Mouse (Mus musculus): ENCODE results near the gene Sympk. TPM values are rescaled to one million over a fixed set of nuclear protein-coding genes. Genes with fewer than 3 reads are reported as not detected.
A peak's percentile ranks its signal among the peaks of the same experiment; 100 is the strongest.
"Not testable (repeated sequence)": the region's sequence is repeated elsewhere in the genome, so short reads cannot be mapped to it uniquely, and the experiment has no call there.

Gene Sympk
- polyA plus RNA-seq, 1 experiment from 2014 or later: 26.1 TPM

GRCm38 (mm10) chr7:19065896-19066295, 41.7 kb downstream of the Sympk start:
- Histone ChIP-seq H3K4me3 (ENCODE audit: low read depth, low read length) (0 out of 2 replicates have a peak overlapping the region, but pooled peaks have one; percentile 4), H3K27me3 (replicated peaks; ENCODE audit: control insufficient read depth, insufficient read depth, low read length) (peaks cover 36% of the 10 kb centered on the region), H3K36me3 (ENCODE audit: control insufficient read depth, insufficient read depth, low read length) (no peaks in the 10 kb centered on the region), H3K4me1 (replicated peaks; ENCODE audit: control insufficient read depth, insufficient read depth, low read length) (no peaks in the 10 kb centered on the region), H3K4me2 (ENCODE audit: low read length) (peak overlapping the region; percentile 33), H3K27ac (ENCODE audit: low read depth) (no peak overlapping the region), H3K9me3 (ENCODE audit: control insufficient read depth, low read length) (no peaks in the 10 kb centered on the region), H3K9ac (ENCODE audit: low read length) (no peak overlapping the region)
- ATAC-seq (replicated peaks; ENCODE audit: low FRiP score, low TSS enrichment, low read depth) (no peak), DNase-seq (ENCODE audit: low spot score) (no peak)
- WGBS: 50% methylated on average over 13 of the region's 13 CpGs

DNA sequence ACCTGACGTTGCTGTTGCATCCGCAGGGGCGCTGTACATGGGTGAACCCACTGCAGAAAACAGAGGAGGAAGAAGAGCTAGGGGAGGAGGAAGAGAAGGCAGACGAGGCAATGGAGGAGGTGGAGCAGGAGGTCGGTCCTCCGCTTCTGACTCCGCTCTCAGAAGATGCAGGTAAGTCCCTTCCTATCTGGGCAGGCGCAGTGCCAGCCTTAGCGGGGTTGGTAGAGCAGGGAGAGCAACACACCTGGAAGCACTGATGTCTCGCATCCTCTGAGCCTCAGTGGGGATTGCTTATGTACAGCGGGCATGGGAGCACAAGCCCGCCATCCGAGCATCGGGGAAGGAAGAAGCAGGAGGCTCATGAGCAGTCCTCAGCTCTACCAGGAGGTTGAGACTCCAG, 42.9 kb downstream of the Sympk start:
- no peak overlapping the region for H3K9ac ChIP-seq (ENCODE audit: low read length)
- H3K9me3 ChIP-seq (ENCODE audit: control insufficient read depth, low read length): no peaks in the 10 kb centered on the region
- H3K4me3 ChIP-seq (ENCODE audit: low read depth, low read length): no peak overlapping the region
- H3K4me1 ChIP-seq (replicated peaks; ENCODE audit: control insufficient read depth, insufficient read depth, low read length): no peaks in the 10 kb centered on the region
- no peak overlapping the region for H3K4me2 ChIP-seq (ENCODE audit: low read length)
- no peaks in the 10 kb centered on the region for H3K36me3 ChIP-seq (ENCODE audit: control insufficient read depth, insufficient read depth, low read length)
- peaks cover 36% of the 10 kb centered on the region for H3K27me3 ChIP-seq (replicated peaks; ENCODE audit: control insufficient read depth, insufficient read depth, low read length)
- no peak overlapping the region for H3K27ac ChIP-seq (ENCODE audit: low read depth)
- DNase-seq (ENCODE audit: low spot score) (no peak), ATAC-seq (replicated peaks; ENCODE audit: low FRiP score, low TSS enrichment, low read depth) (no peak)
- 47% methylated on average over 14 of the region's 14 CpGs for WGBS

DNA sequence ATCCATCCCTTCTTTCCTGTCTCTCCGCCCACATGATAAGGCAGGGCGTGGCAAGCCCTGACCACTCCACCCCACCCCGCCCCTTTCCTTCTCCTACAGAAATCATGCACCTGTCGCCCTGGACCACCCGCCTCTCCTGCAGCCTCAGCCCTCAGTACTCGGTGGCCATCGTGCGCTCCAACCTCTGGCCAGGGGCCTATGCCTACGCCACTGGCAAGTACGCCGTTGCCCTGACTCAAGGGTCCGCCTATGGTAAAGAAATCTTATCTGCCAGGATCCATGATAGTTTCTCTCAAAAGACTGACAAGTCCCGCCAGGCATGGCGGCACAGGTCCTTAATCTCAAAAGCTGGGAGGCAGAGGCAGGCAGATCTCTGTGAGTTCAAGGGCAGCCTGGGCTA, 43.8 kb downstream of the Sympk start:
- ATAC-seq (replicated peaks; ENCODE audit: low FRiP score, low TSS enrichment, low read depth) (no peak), DNase-seq (ENCODE audit: low spot score) (no peak)
- no peak overlapping the region for H3K4me2 ChIP-seq (ENCODE audit: low read length)
- H3K27ac ChIP-seq (ENCODE audit: low read depth): no peak overlapping the region
- H3K4me3 ChIP-seq (ENCODE audit: low read depth, low read length): no peak overlapping the region
- H3K36me3 ChIP-seq (ENCODE audit: control insufficient read depth, insufficient read depth, low read length): no peaks in the 10 kb centered on the region
- peaks cover 36% of the 10 kb centered on the region for H3K27me3 ChIP-seq (replicated peaks; ENCODE audit: control insufficient read depth, insufficient read depth, low read length)
- no peaks in the 10 kb centered on the region for H3K4me1 ChIP-seq (replicated peaks; ENCODE audit: control insufficient read depth, insufficient read depth, low read length)
- no peak overlapping the region for H3K9ac ChIP-seq (ENCODE audit: low read length)
- H3K9me3 ChIP-seq (ENCODE audit: control insufficient read depth, low read length): no peaks in the 10 kb centered on the region
- 65% methylated on average over 14 of the region's 14 CpGs for WGBS

DNA sequence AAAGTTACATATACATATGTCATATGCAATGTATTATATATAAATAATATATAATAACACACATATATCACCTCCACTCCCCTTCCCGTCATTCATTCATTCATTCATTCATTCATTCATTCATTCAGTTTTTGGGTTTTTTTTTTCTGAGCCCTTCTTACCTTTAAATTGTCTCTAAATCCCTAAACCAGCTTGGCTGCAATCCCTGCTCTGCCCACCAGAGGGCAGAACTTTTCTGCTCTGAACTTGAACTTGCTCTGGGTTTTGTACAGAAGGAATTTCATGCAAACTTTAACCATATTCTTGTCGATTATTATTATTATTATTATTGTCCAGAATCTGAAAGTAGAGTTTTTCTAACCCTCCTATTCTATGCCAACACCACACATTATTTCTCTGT, 44.5 kb downstream of the Sympk start:
- H3K27ac ChIP-seq (ENCODE audit: low read depth): no peak overlapping the region
- ATAC-seq (replicated peaks; ENCODE audit: low FRiP score, low TSS enrichment, low read depth) (no peak), DNase-seq (ENCODE audit: low spot score) (peak; percentile 94)
- no peaks in the 10 kb centered on the region for H3K9me3 ChIP-seq (ENCODE audit: control insufficient read depth, low read length)
- H3K4me1 ChIP-seq (replicated peaks; ENCODE audit: control insufficient read depth, insufficient read depth, low read length): no peaks in the 10 kb centered on the region
- WGBS: 2% methylated on average over 2 of the region's 2 CpGs
- H3K27me3 ChIP-seq (replicated peaks; ENCODE audit: control insufficient read depth, insufficient read depth, low read length): peaks cover 36% of the 10 kb centered on the region
- no peak overlapping the region for H3K9ac ChIP-seq (ENCODE audit: low read length)
- no peaks in the 10 kb centered on the region for H3K36me3 ChIP-seq (ENCODE audit: control insufficient read depth, insufficient read depth, low read length)
- H3K4me3 ChIP-seq (ENCODE audit: low read depth, low read length): no peak overlapping the region
- H3K4me2 ChIP-seq (ENCODE audit: low read length): no peak overlapping the region

DNA sequence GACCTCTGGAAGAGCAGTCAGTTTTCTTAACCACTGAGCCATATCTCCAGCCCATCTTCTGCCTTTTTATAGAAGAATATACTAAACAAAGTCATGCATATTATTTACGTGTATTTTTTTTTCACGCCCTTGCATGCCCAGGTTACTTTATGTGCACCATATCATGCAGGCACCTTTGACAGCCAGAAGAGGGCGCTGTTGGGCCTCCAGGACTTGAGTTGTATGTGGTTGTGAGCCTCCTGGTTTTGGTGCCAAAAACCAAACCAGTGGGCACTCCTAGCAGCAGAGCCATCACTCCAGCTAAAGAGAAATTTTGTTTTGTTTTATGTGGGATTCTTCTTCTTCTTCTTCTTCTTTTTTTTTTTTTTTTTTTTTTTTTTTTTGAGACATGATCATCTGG, 45.3 kb downstream of the Sympk start:
- H3K9me3 ChIP-seq (ENCODE audit: control insufficient read depth, low read length): no peaks in the 10 kb centered on the region
- no peak for ATAC-seq (replicated peaks; ENCODE audit: low FRiP score, low TSS enrichment, low read depth)
- 42% methylated on average over 3 of the region's 3 CpGs for WGBS

DNA sequence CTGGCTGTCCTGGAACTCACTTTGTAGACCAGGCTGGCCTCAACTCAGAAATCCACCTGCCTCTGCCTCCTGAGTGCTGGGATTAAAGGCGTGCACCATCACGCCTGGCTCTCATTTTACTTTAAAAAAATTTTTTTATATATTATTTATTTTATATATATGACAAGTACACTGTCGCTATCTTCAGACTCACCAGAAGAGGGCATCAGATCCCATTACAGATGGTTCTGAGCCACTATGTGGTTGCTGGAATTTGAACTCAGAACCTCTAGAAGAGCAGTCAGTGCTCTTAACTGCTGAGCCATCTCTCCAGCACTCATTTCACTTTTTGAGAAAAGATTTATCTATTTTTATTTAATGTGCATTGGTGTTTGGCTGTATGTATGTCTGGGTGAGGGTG, 46.8 kb downstream of the Sympk start:
- not testable (repeated sequence) for H3K4me2 ChIP-seq (ENCODE audit: low read length); DNase-seq (ENCODE audit: low spot score); H3K9ac ChIP-seq (ENCODE audit: low read length); H3K36me3 ChIP-seq (ENCODE audit: control insufficient read depth, insufficient read depth, low read length); ATAC-seq (replicated peaks; ENCODE audit: low FRiP score, low TSS enrichment, low read depth); H3K9me3 ChIP-seq (ENCODE audit: control insufficient read depth, low read length); H3K27ac ChIP-seq (ENCODE audit: low read depth); H3K4me3 ChIP-seq (ENCODE audit: low read depth, low read length); H3K4me1 ChIP-seq (replicated peaks; ENCODE audit: control insufficient read depth, insufficient read depth, low read length)
- WGBS: 63% methylated on average over 3 of the region's 3 CpGs
- H3K27me3 ChIP-seq (replicated peaks; ENCODE audit: control insufficient read depth, insufficient read depth, low read length): peaks cover 15% of the 10 kb centered on the region

More for the DNA sequence above, 45.3 kb downstream of the Sympk start:
- peaks cover 30% of the 10 kb centered on the region for H3K27me3 ChIP-seq (replicated peaks; ENCODE audit: control insufficient read depth, insufficient read depth, low read length)
- no peaks in the 10 kb centered on the region for H3K36me3 ChIP-seq (ENCODE audit: control insufficient read depth, insufficient read depth, low read length)
- H3K4me2 ChIP-seq (ENCODE audit: low read length): no peak overlapping the region
- no peaks in the 10 kb centered on the region for H3K4me1 ChIP-seq (replicated peaks; ENCODE audit: control insufficient read depth, insufficient read depth, low read length)
- no peak overlapping the region for H3K4me3 ChIP-seq (ENCODE audit: low read depth, low read length)
- H3K27ac ChIP-seq (ENCODE audit: low read depth): no peak overlapping the region
- no peak for DNase-seq (ENCODE audit: low spot score)
- H3K9ac ChIP-seq (ENCODE audit: low read length): no peak overlapping the region

- WGBS: 75% methylated on average over 9 of the region's 9 CpGs
- Histone ChIP-seq H3K4me3 (ENCODE audit: low read depth, low read length) (no peak overlapping the region), H3K4me2 (ENCODE audit: low read length) (no peak overlapping the region), H3K4me1 (replicated peaks; ENCODE audit: control insufficient read depth, insufficient read depth, low read length) (peaks cover 16% of the 10 kb centered on the region), H3K9ac (ENCODE audit: low read length) (no peak overlapping the region), H3K27ac (ENCODE audit: low read depth) (no peak overlapping the region), H3K27me3 (replicated peaks; ENCODE audit: control insufficient read depth, insufficient read depth, low read length) (no peaks in the 10 kb centered on the region), H3K36me3 (ENCODE audit: control insufficient read depth, insufficient read depth, low read length) (peaks cover 6% of the 10 kb centered on the region), H3K9me3 (ENCODE audit: control insufficient read depth, low read length) (no peaks in the 10 kb centered on the region)
- DNase-seq (ENCODE audit: low spot score) (no peak), ATAC-seq (replicated peaks; ENCODE audit: low FRiP score, low TSS enrichment, low read depth) (no peak)
Measured at GRCm38 (mm10) chr7:19073504-19073903, 49.3 kb downstream of the Sympk start.

- Histone ChIP-seq H3K4me2 (ENCODE audit: low read length) (no peak overlapping the region), H3K27ac (ENCODE audit: low read depth) (no peak overlapping the region), H3K9me3 (ENCODE audit: control insufficient read depth, low read length) (no peaks in the 10 kb centered on the region), H3K36me3 (ENCODE audit: control insufficient read depth, insufficient read depth, low read length) (peaks cover 15% of the 10 kb centered on the region), H3K4me1 (replicated peaks; ENCODE audit: control insufficient read depth, insufficient read depth, low read length) (peaks cover 16% of the 10 kb centered on the region), H3K27me3 (replicated peaks; ENCODE audit: control insufficient read depth, insufficient read depth, low read length) (no peaks in the 10 kb centered on the region), H3K9ac (ENCODE audit: low read length) (no peak overlapping the region), H3K4me3 (ENCODE audit: low read depth, low read length) (no peak overlapping the region)
- DNase-seq (ENCODE audit: low spot score) (no peak), ATAC-seq (replicated peaks; ENCODE audit: low FRiP score, low TSS enrichment, low read depth) (no peak)
- 95% methylated on average over 6 of the region's 6 CpGs for WGBS
Measured at GRCm38 (mm10) chr7:19074494-19074893, 50.3 kb downstream of the Sympk start.

- no peaks in the 10 kb centered on the region for H3K27me3 ChIP-seq (replicated peaks; ENCODE audit: control insufficient read depth, insufficient read depth, low read length)
- H3K4me1 ChIP-seq (replicated peaks; ENCODE audit: control insufficient read depth, insufficient read depth, low read length): peaks cover 16% of the 10 kb centered on the region
- peaks cover 23% of the 10 kb centered on the region for H3K36me3 ChIP-seq (ENCODE audit: control insufficient read depth, insufficient read depth, low read length)
- no peak overlapping the region for H3K9ac ChIP-seq (ENCODE audit: low read length)
- H3K4me2 ChIP-seq (ENCODE audit: low read length): peak overlapping the region; percentile 50
- ATAC-seq (replicated peaks; ENCODE audit: low FRiP score, low TSS enrichment, low read depth): no peak
- no peak for DNase-seq (ENCODE audit: low spot score)
- peak overlapping the region; percentile 99; the same call in 1 of the 2 replicates for H3K4me3 ChIP-seq (ENCODE audit: low read depth, low read length)
- no peaks in the 10 kb centered on the region for H3K9me3 ChIP-seq (ENCODE audit: control insufficient read depth, low read length)
- 57% methylated on average over 5 of the region's 5 CpGs for WGBS
- no peak overlapping the region for H3K27ac ChIP-seq (ENCODE audit: low read depth)
Measured at GRCm38 (mm10) chr7:19075231-19075630, 51.1 kb downstream of the Sympk start.
